Mouse (Mus musculus) myocyte (in vitro differentiated cells): ENCODE measurements at regions not wholly inside any gene's neighbourhood (a gene's known extent, or its start where the extent isn't known, plus 50 kb on each side); places are given as distances from the start of the nearest gene placed in this dataset.

ENCODE experiments used
- E2F4 ChIP-seq: IDR thresholded peaks from one replicate; pipeline ENCODE4 v1.6.1; 2011; ENCODE audit warnings: mild to moderate bottlenecking, control low read depth, moderate library complexity; ENCODE audit not compliant: insufficient read depth
- MAX ChIP-seq: IDR thresholded peaks from one replicate; pipeline ENCODE4 v1.6.1; 2011; ENCODE audit warnings: low read depth, mild to moderate bottlenecking, control low read depth
- MYOG ChIP-seq, 3 experiments: IDR thresholded peaks; one replicate each; pipeline ENCODE4 v1.6.1; 2011; ENCODE audit warnings: control low read depth in 2 of 3, low read depth in 2 of 3, mild to moderate bottlenecking in 2 of 3; ENCODE audit not compliant: insufficient read length in 2 of 3, control insufficient read depth in 1 of 3, insufficient read depth in 1 of 3
- POLR2A ChIP-seq: IDR thresholded peaks from one replicate; pipeline ENCODE4 v1.6.1; 2011; ENCODE audit warnings: low read depth, mild to moderate bottlenecking, control low read depth, moderate library complexity; ENCODE audit not compliant: insufficient read length
- REST ChIP-seq: IDR thresholded peaks from one replicate; pipeline ENCODE4 v1.6.1; 2011; ENCODE audit warnings: mild to moderate bottlenecking, control low read depth, moderate library complexity; ENCODE audit not compliant: insufficient read depth, insufficient read length
- TCF12 ChIP-seq: IDR thresholded peaks from one replicate; pipeline ENCODE4 v1.6.1; 2011; ENCODE audit warnings: mild to moderate bottlenecking, control low read depth; ENCODE audit not compliant: poor library complexity, insufficient read depth, severe bottlenecking
- USF1 ChIP-seq: IDR thresholded peaks from one replicate; pipeline ENCODE4 v1.6.1; 2011; ENCODE audit warnings: low read depth, mild to moderate bottlenecking, control low read depth, moderate library complexity

GRCm38 (mm10) chr6:22825086-22825768, 50.1 kb upstream of the Ptprz1 start:
- TF ChIP-seq E2F4 (no peak), POLR2A (no peak), MAX (no peak), REST (no peak), USF1 (no peak), TCF12 (no peak), MYOG (IDR thresholded peaks at IDR 0.05; ENCODE audit: control insufficient read depth in 1 of 3, insufficient read depth in 1 of 3, insufficient read length in 2 of 3, low read depth in 2 of 3) (no peak)
